Mouse (Mus musculus) limb, embryonic 13.5 days (tissue): Measurements from ENCODE around the gene Epn3. TPM values are rescaled to one million over a fixed set of nuclear protein-coding genes. Genes with fewer than 3 reads are reported as not detected.
A peak's percentile ranks its signal among the peaks of the same experiment; 100 is the strongest.

Source experiments
- ATAC-seq: fragments of 200-750 bp; cut with Nextera tagmentation; 2 replicates; pipeline ENCODE4 v1.8.0; 2017; ENCODE audit warnings: low read depth, moderate number of reproducible peaks, moderate TSS enrichment; ENCODE audit not compliant: low FRiP score
- H3K27ac ChIP-seq: fragments of 300-500 bp; sonication (generic); 2 replicates; pipeline ENCODE4 v1.5.1; 2015; ENCODE audit warnings: inconsistent platforms, mild to moderate bottlenecking, moderate library complexity
- H3K27me3 ChIP-seq: fragments of 300-500 bp; sonication (generic); 2 replicates; pipeline ENCODE4 v1.6.1; 2015; ENCODE audit warnings: mild to moderate bottlenecking, inconsistent platforms
- H3K36me3 ChIP-seq: fragments of 300-500 bp; sonication (generic); 2 replicates; pipeline ENCODE4 v1.6.1; 2015; ENCODE audit warnings: inconsistent platforms, mild to moderate bottlenecking, moderate library complexity
- H3K4me1 ChIP-seq: fragments of 300-500 bp; sonication (generic); 2 replicates; pipeline ENCODE4 v1.6.1; 2015; ENCODE audit warnings: inconsistent platforms
- H3K4me2 ChIP-seq: fragments of 300-500 bp; sonication (generic); replicated peaks from 2 replicates; pipeline ENCODE4 v1.6.1; 2015; ENCODE audit warnings: inconsistent platforms, mild to moderate bottlenecking, moderate library complexity
- H3K4me3 ChIP-seq: fragments of 300-500 bp; sonication (generic); 2 replicates; pipeline ENCODE4 v1.5.1; 2015; ENCODE audit warnings: moderate library complexity, mild to moderate bottlenecking, inconsistent platforms
- H3K9ac ChIP-seq: fragments of 300-500 bp; sonication (generic); 2 replicates; pipeline ENCODE4 v1.6.1; 2015; ENCODE audit warnings: mild to moderate bottlenecking, inconsistent platforms
- H3K9me3 ChIP-seq: fragments of 300-500 bp; sonication (generic); 2 replicates; pipeline ENCODE4 v1.6.1; 2016; ENCODE audit warnings: inconsistent platforms
- WGBS: fragments of 180-500 bp; shearing (Covaris S2); methylation state at CpG from one replicate; pipeline ENCODE4 v1.1.7; 2015; 5-methylcytosine and 5-hydroxymethylcytosine counted together
- polyA plus RNA-seq: library from polyadenylated mRNA; unstranded; fragments of >200 nt; fragmentation: Nextera tagmentation; extraction: Ambion mirVana; gene quantifications from 2 replicates; pipeline ENCODE4 v1.2.1, GENCODE M21; 2015

Epn3 gene
- polyA plus RNA-seq, 1 experiment from 2014 or later: 3.1 TPM

- WGBS: 87% methylated on average over 17 of the region's 17 CpGs
- no peak overlapping the region; the same call in 1 of the 2 replicates for H3K27ac ChIP-seq
- peaks cover 50% of the 10 kb centered on the region for H3K36me3 ChIP-seq
- no peak overlapping the region for H3K9ac ChIP-seq
- no peaks in the 10 kb centered on the region for H3K27me3 ChIP-seq
- H3K4me1 ChIP-seq: peaks cover 73% of the 10 kb centered on the region
- H3K4me3 ChIP-seq: no peak overlapping the region
- H3K4me2 ChIP-seq: no peak overlapping the region
- ATAC-seq: no peak
- no peaks in the 10 kb centered on the region for H3K9me3 ChIP-seq
These were observed 33.4 kb downstream of the Epn3 start for GRCm38 (mm10) chr11:94466333-94466855.

- H3K4me3 ChIP-seq: no peak overlapping the region
- H3K27ac ChIP-seq: no peak overlapping the region
- H3K4me2 ChIP-seq: 0 out of 2 replicates have a peak overlapping the region, but pooled peaks have one; percentile 1
- H3K4me1 ChIP-seq: peaks cover 53% of the 10 kb centered on the region
- WGBS: 22% methylated on average over 2 of the region's 2 CpGs
- no peak for ATAC-seq
- H3K36me3 ChIP-seq: peaks cover 72% of the 10 kb centered on the region
- no peak overlapping the region for H3K9ac ChIP-seq
- no peaks in the 10 kb centered on the region for H3K9me3 ChIP-seq
- no peaks in the 10 kb centered on the region for H3K27me3 ChIP-seq
These were observed 35.6 kb downstream of the Epn3 start for GRCm38 (mm10) chr11:94464170-94464569.

GRCm38 (mm10) chr11:94461856-94462255, 37.9 kb downstream of the Epn3 start:
- Histone ChIP-seq H3K4me1 (peaks cover 30% of the 10 kb centered on the region), H3K9me3 (no peaks in the 10 kb centered on the region), H3K9ac (no peak overlapping the region), H3K36me3 (peaks cover 88% of the 10 kb centered on the region), H3K4me2 (no peak overlapping the region), H3K27me3 (no peaks in the 10 kb centered on the region), H3K27ac (no peak overlapping the region), H3K4me3 (no peak overlapping the region)
- ATAC-seq: no peak
- WGBS: 95% methylated on average over 11 of the region's 11 CpGs

GRCm38 (mm10) chr11:94457001-94457400, 42.8 kb downstream of the Epn3 start:
- Histone ChIP-seq H3K27me3 (no peaks in the 10 kb centered on the region), H3K4me1 (peaks cover 15% of the 10 kb centered on the region; the same call in 1 of the 2 replicates), H3K4me3 (no peak overlapping the region), H3K36me3 (peaks cover 98% of the 10 kb centered on the region), H3K27ac (no peak overlapping the region), H3K4me2 (no peak overlapping the region), H3K9me3 (no peaks in the 10 kb centered on the region), H3K9ac (no peak overlapping the region)
- WGBS: 87% methylated on average over 15 of the region's 15 CpGs
- ATAC-seq: no peak

- H3K27ac ChIP-seq: no peak overlapping the region
- peaks cover 98% of the 10 kb centered on the region for H3K36me3 ChIP-seq
These were observed 43.4 kb downstream of the Epn3 start for GRCm38 (mm10) chr11:94456347-94456746.

GRCm38 (mm10) chr11:94455161-94455820, 44.5 kb downstream of the Epn3 start:
- H3K27ac ChIP-seq: no peak overlapping the region
- H3K27me3 ChIP-seq: no peaks in the 10 kb centered on the region
- no peak for ATAC-seq
- no peak overlapping the region for H3K4me3 ChIP-seq
- no peak overlapping the region for H3K4me2 ChIP-seq
- no peak overlapping the region for H3K9ac ChIP-seq
- H3K36me3 ChIP-seq: peaks cover 96% of the 10 kb centered on the region
- WGBS: 80% methylated on average over 10 of the region's 10 CpGs
- H3K9me3 ChIP-seq: no peaks in the 10 kb centered on the region
- H3K4me1 ChIP-seq: peaks cover 30% of the 10 kb centered on the region

More at GRCm38 (mm10) chr11:94456347-94456746, 43.4 kb downstream of the Epn3 start:
- no peak for ATAC-seq
- H3K4me2 ChIP-seq: no peak overlapping the region
- H3K9me3 ChIP-seq: no peaks in the 10 kb centered on the region
- peaks cover 20% of the 10 kb centered on the region for H3K4me1 ChIP-seq
- H3K27me3 ChIP-seq: no peaks in the 10 kb centered on the region
- WGBS: 80% methylated on average over 3 of the region's 3 CpGs
- no peak overlapping the region for H3K4me3 ChIP-seq
- no peak overlapping the region for H3K9ac ChIP-seq

GRCm38 (mm10) chr11:94454756-94455155, 45.0 kb downstream of the Epn3 start:
- H3K4me2 ChIP-seq: no peak overlapping the region
- no peaks in the 10 kb centered on the region for H3K27me3 ChIP-seq
- H3K4me1 ChIP-seq: peaks cover 32% of the 10 kb centered on the region
- no peak overlapping the region for H3K27ac ChIP-seq
- no peak overlapping the region for H3K9ac ChIP-seq
- no peak for ATAC-seq
- no peaks in the 10 kb centered on the region for H3K9me3 ChIP-seq
- peaks cover 95% of the 10 kb centered on the region for H3K36me3 ChIP-seq
- WGBS: 64% methylated on average over 5 of the region's 5 CpGs
- no peak overlapping the region for H3K4me3 ChIP-seq

DNA sequence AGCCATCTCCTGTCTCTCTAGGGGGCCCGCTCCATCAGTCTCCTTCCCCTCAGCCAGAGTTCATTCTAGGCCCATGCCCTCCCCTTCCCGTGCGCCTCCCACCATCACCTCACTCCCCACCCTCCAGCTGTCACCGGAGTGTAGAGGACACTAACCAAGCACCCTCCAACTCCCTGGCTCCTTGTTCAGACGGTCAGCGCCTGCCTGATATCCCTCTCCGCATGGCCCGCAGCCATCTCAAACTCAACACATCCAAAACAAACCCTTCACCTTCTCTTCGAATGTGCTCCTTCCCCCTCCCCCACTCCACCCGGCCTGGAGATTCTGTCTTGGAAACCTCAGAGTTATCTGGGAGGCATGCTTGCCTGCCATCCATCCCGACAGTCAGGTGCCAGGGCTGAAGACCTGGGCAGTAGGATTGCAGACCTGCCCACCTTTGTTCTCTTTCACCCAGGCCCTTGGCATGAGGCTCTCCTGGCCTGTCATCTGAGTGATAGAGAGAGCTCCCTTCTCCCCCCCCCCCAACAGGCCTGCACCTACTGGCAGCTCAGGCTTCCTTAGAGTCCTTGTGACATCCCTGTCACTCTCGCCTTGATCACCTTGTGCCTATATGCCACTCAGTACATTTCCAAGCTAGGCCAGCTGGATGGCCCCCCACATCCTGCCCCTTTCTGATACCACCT, 48.5 kb downstream of the Epn3 start:
- Histone ChIP-seq H3K9ac (no peak overlapping the region), H3K4me3 (no peak overlapping the region), H3K27me3 (no peaks in the 10 kb centered on the region), H3K27ac (no peak overlapping the region), H3K4me1 (peaks cover 38% of the 10 kb centered on the region), H3K9me3 (no peaks in the 10 kb centered on the region), H3K4me2 (no peak overlapping the region), H3K36me3 (peaks cover 86% of the 10 kb centered on the region)
- 48% methylated on average over 12 of the region's 12 CpGs for WGBS
- ATAC-seq: no peak

GRCm38 (mm10) chr11:94449886-94450285, 49.9 kb downstream of the Epn3 start:
- no peak for ATAC-seq
- peaks cover 42% of the 10 kb centered on the region for H3K4me1 ChIP-seq
- peaks cover 72% of the 10 kb centered on the region for H3K36me3 ChIP-seq
- no peak overlapping the region for H3K9ac ChIP-seq
- no peaks in the 10 kb centered on the region for H3K9me3 ChIP-seq
- 70% methylated on average over 5 of the region's 5 CpGs for WGBS
- no peak overlapping the region for H3K27ac ChIP-seq
- H3K27me3 ChIP-seq: no peaks in the 10 kb centered on the region
- no peak overlapping the region for H3K4me2 ChIP-seq
- H3K4me3 ChIP-seq: no peak overlapping the region

- H3K4me2 ChIP-seq: no peak overlapping the region
- 63% methylated on average over 8 of the region's 8 CpGs for WGBS
- H3K4me1 ChIP-seq: peaks cover 45% of the 10 kb centered on the region
- ATAC-seq: no peak
- H3K9ac ChIP-seq: no peak overlapping the region
- H3K4me3 ChIP-seq: no peak overlapping the region
- no peak overlapping the region for H3K27ac ChIP-seq
- H3K9me3 ChIP-seq: no peaks in the 10 kb centered on the region
- H3K36me3 ChIP-seq: peaks cover 69% of the 10 kb centered on the region
- no peaks in the 10 kb centered on the region for H3K27me3 ChIP-seq
These were observed 50.5 kb downstream of the Epn3 start for GRCm38 (mm10) chr11:94449239-94449638.

GRCm38 (mm10) chr11:94447017-94447416, 52.8 kb downstream of the Epn3 start:
- Histone ChIP-seq H3K4me3 (no peak overlapping the region), H3K36me3 (peaks cover 67% of the 10 kb centered on the region), H3K27ac (no peak overlapping the region), H3K9me3 (no peaks in the 10 kb centered on the region), H3K4me2 (no peak overlapping the region), H3K4me1 (peaks cover 67% of the 10 kb centered on the region), H3K9ac (no peak overlapping the region), H3K27me3 (no peaks in the 10 kb centered on the region)
- WGBS: 43% methylated on average over 3 of the region's 3 CpGs
- no peak for ATAC-seq

DNA sequence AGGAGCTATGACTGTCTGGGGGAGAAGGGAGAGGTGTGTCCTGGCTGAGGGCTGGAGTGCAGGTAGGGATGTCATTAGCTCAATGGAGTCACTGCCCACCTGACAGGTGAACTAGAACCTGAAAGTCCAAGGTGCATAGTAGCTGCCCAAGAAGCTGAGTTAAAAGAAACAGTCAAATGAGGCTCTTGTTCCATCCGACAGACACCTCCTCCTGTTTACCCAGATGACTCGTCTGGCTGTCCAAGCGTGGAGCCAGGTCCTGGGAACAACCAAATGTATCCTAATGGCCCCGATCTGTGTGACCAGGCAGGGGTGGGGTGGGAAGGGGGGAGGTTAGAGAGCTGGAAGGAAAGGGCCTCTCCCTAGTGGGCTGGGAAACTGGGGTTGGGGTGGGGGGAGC, 54.5 kb downstream of the Epn3 start:
- H3K27me3 ChIP-seq: no peaks in the 10 kb centered on the region
- ATAC-seq: no peak
- H3K9ac ChIP-seq: no peak overlapping the region
- H3K4me1 ChIP-seq: peaks cover 65% of the 10 kb centered on the region
- WGBS: 49% methylated on average over 4 of the region's 4 CpGs
- H3K9me3 ChIP-seq: no peaks in the 10 kb centered on the region
- peaks cover 68% of the 10 kb centered on the region for H3K36me3 ChIP-seq
- no peak overlapping the region for H3K27ac ChIP-seq
- no peak overlapping the region for H3K4me2 ChIP-seq
- no peak overlapping the region for H3K4me3 ChIP-seq
